Mouse (Mus musculus) CH12.LX (cell line): ENCODE data around the gene 3110021N24Rik. TPM values are rescaled to one million over a fixed set of nuclear protein-coding genes. Genes with fewer than 3 reads are reported as not detected.

Experiments
- DNase-seq: peaks from one replicate; pipeline ENCODE4 v3.0.0-alpha.2; 2013; ENCODE audit errors: extremely low read depth
- H3K27ac ChIP-seq: 2 replicates; pipeline ENCODE4 v1.5.1; 2012; ENCODE audit warnings: low read depth, mild to moderate bottlenecking, control low read depth, moderate library complexity; ENCODE audit not compliant: insufficient read depth
- H3K27me3 ChIP-seq: replicated peaks from 2 replicates; pipeline ENCODE3; 2012; ENCODE audit warnings: inconsistent platforms
- H3K36me3 ChIP-seq, 2 experiments: replicated peaks in 1 of 2; 2 replicates each; pipeline versions ENCODE3 to v1.6.1; 2012; ENCODE audit warnings: inconsistent platforms in 1 of 2, low read length in 1 of 2, mild to moderate bottlenecking in 1 of 2, mixed read lengths in 1 of 2, moderate library complexity in 1 of 2; ENCODE audit not compliant: control insufficient read depth in 1 of 2, insufficient read depth in 1 of 2
- H3K4me1 ChIP-seq, 2 experiments: 2 replicates each; pipeline ENCODE4 v1.6.1; 2012; ENCODE audit warnings: inconsistent platforms in 1 of 2, moderate library complexity in 1 of 2; ENCODE audit not compliant: insufficient read depth in 2 of 2, control insufficient read depth in 1 of 2
- H3K4me2 ChIP-seq: 2 replicates; pipeline ENCODE4 v1.6.1; 2012; ENCODE audit warnings: low read depth, mild to moderate bottlenecking, control low read depth; ENCODE audit not compliant: poor library complexity, insufficient read depth, severe bottlenecking
- H3K4me3 ChIP-seq, 3 experiments: fragments of 150-350 bp in 1 of 3; sonication (generic) in 1 of 3; replicated peaks in 1 of 3; 2 replicates each; pipeline versions ENCODE3 to v1.5.1; 2011 to 2012; ENCODE audit warnings: low read depth in 2 of 3, low read length in 2 of 3, mild to moderate bottlenecking in 2 of 3, moderate library complexity in 2 of 3, control low read depth in 1 of 3, improper control_type of control experiment in 1 of 3, inconsistent platforms in 1 of 3, mixed read lengths in 1 of 3; ENCODE audit not compliant: poor library complexity in 1 of 3
- H3K79me2 ChIP-seq: replicated peaks from 2 replicates; pipeline ENCODE4 v1.6.1; 2012; ENCODE audit warnings: mild to moderate bottlenecking, moderate library complexity; ENCODE audit not compliant: control insufficient read depth, poor library complexity, insufficient read depth, severe bottlenecking; ENCODE audit errors: extremely low read depth
- H3K9ac ChIP-seq: 2 replicates; pipeline ENCODE4 v1.6.1; 2012; ENCODE audit warnings: low read depth, mild to moderate bottlenecking, control low read depth, moderate library complexity; ENCODE audit not compliant: insufficient read depth
- H3K9me3 ChIP-seq: replicated peaks from 2 replicates; pipeline ENCODE3; 2012; ENCODE audit warnings: low read length, inconsistent platforms, mixed read lengths
- BHLHE40 ChIP-seq: IDR thresholded peaks from 2 replicates; pipeline ENCODE4 v1.6.1; 2011; ENCODE audit warnings: mild to moderate bottlenecking, low read depth, low read length, improper control_type of control experiment
- E2F4 ChIP-seq: IDR thresholded peaks from 2 replicates; pipeline ENCODE4 v1.6.1; 2011; ENCODE audit warnings: low read depth, low read length, improper control_type of control experiment; ENCODE audit not compliant: insufficient replicate concordance
- ELF1 ChIP-seq: IDR thresholded peaks from 2 replicates; pipeline ENCODE4 v1.6.1; 2014; ENCODE audit warnings: low read depth, mild to moderate bottlenecking, inconsistent platforms, low read length, improper control_type of control experiment
- EP300 ChIP-seq: IDR thresholded peaks from 2 replicates; pipeline ENCODE4 v1.6.1; 2011; ENCODE audit warnings: low read length, improper control_type of control experiment
- ETS1 ChIP-seq: conservative IDR thresholded peaks from 2 replicates; pipeline ENCODE4 v1.6.1; 2012; ENCODE audit warnings: low read depth, mild to moderate bottlenecking, inconsistent platforms, low read length, improper control_type of control experiment, moderate library complexity
- IRF4 ChIP-seq: IDR thresholded peaks from 2 replicates; pipeline ENCODE4 v1.6.1; 2014; ENCODE audit warnings: low read depth, mild to moderate bottlenecking, inconsistent platforms, low read length, improper control_type of control experiment
- JUN ChIP-seq: IDR thresholded peaks from 2 replicates; pipeline ENCODE4 v1.6.1; 2011; ENCODE audit warnings: low read depth, mild to moderate bottlenecking, low read length, improper control_type of control experiment, moderate library complexity; ENCODE audit not compliant: insufficient read depth
- JUND ChIP-seq: conservative IDR thresholded peaks from 2 replicates; pipeline ENCODE4 v1.6.1; 2011; ENCODE audit warnings: low read depth, low read length, improper control_type of control experiment
- MAZ ChIP-seq: IDR thresholded peaks from 2 replicates; pipeline ENCODE4 v1.6.1; 2012; ENCODE audit warnings: low read depth, mild to moderate bottlenecking, inconsistent platforms, low read length, improper control_type of control experiment, moderate library complexity
- MYC ChIP-seq: IDR thresholded peaks from 2 replicates; pipeline ENCODE4 v1.6.1; 2011; ENCODE audit warnings: low read depth, mild to moderate bottlenecking, improper control_type of control experiment, low read length
- NELFE ChIP-seq: IDR thresholded peaks from 2 replicates; pipeline ENCODE4 v1.6.1; 2011; ENCODE audit warnings: low read depth, low read length, improper control_type of control experiment
- POLR2A ChIP-seq: IDR thresholded peaks from 2 replicates; pipeline ENCODE4 v1.6.1; 2011; ENCODE audit warnings: low read depth, mild to moderate bottlenecking, improper control_type of control experiment, low read length
- RAD21 ChIP-seq: IDR thresholded peaks from 2 replicates; pipeline ENCODE4 v1.6.1; 2011; ENCODE audit warnings: low read depth, mild to moderate bottlenecking, low read length, improper control_type of control experiment, moderate library complexity
- RCOR1 ChIP-seq: conservative IDR thresholded peaks from 2 replicates; pipeline ENCODE4 v1.6.1; 2012; ENCODE audit warnings: low read depth, mild to moderate bottlenecking, inconsistent platforms, low read length, improper control_type of control experiment
- SIN3A ChIP-seq: IDR thresholded peaks from 2 replicates; pipeline ENCODE4 v1.6.1; 2012; ENCODE audit warnings: low read length, improper control_type of control experiment, inconsistent platforms
- USF2 ChIP-seq: conservative IDR thresholded peaks from 2 replicates; pipeline ENCODE4 v1.6.1; 2011; ENCODE audit warnings: low read depth, low read length, improper control_type of control experiment
- ZMIZ1 ChIP-seq: IDR thresholded peaks from 2 replicates; pipeline ENCODE4 v1.6.1; 2012; ENCODE audit warnings: low read depth, mild to moderate bottlenecking, inconsistent platforms, low read length, improper control_type of control experiment
- ZNF384 ChIP-seq: IDR thresholded peaks from 2 replicates; pipeline ENCODE4 v1.6.1; 2012; ENCODE audit warnings: low read depth, low read length, improper control_type of control experiment, inconsistent platforms
- dilution Hi-C: fragments of 300-500 bp; cut with MboI; formaldehyde crosslinking; loops from 2 replicates; pipeline ENCODE4 v1.14.3; 2020; ENCODE audit warnings: low sequenced_read_pairs; ENCODE audit not compliant: extremely low pct_unique_long_range_greater_than_20kb, extremely low pct_ligation_motif_present
- in situ Hi-C: fragments of 300-500 bp; cut with MboI; formaldehyde crosslinking; loops from 3 replicates; pipeline ENCODE4 v1.14.3; 2019; ENCODE audit warnings: low sequenced_read_pairs, low pct_ligation_motif_present, low pct_unique_long_range_greater_than_20kb, mixed read lengths
- polyA plus RNA-seq: library from polyadenylated mRNA; unstranded; fragments of >175 nt; gene quantifications from 2 replicates; pipeline ENCODE4 v1.2.1, GENCODE M21; 2012; ENCODE audit warnings: low read depth; ENCODE audit not compliant: insufficient read length
- total RNA-seq, 2 experiments: library from RNA; depleted of rRNA; stranded (reverse); fragments of 300-350 nt in 1 of 2; fragments of >200 nt in 1 of 2; gene quantifications; 2 replicates each; pipeline ENCODE4 v1.2.3; 2012 to 2014

The 3110021N24Rik gene
- total RNA-seq (2012; rRNA removed), result 0.13 and 0.17 TPM in 2 replicates
- not detected in 2 replicates for total RNA-seq (2014; rRNA removed)
- not detected in 2 replicates for polyA plus RNA-seq

DNA sequence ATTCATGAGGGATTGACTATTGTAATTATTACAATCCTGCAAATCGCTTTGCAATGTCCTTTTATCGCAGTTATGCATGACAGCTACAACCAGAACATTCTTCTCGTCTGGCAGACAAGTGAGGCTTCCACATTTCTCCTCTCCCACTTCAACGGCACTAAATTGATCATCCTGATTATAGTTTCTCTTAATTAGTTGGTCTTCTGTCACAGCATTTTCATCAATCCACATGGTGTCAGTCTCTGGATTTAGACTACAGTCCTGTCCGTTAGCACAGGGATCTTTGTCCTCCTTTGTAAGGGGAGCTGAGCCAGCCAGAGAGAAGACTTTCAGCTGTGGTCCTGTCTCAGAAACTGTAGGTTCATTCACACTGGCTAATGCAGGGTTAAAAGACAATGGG lies at the start of gene 3110021N24Rik:
Gene 3110021N24Rik (plus strand): TSS at position 301 of the 400 bp plus-strand sequence.
- no peak within 1 kb of the TSS for H3K9ac ChIP-seq
- no peaks in the 10 kb centered on the region for H3K79me2 ChIP-seq
- in situ Hi-C loops, result no loop called here
- H3K4me2 ChIP-seq, result no peak within 1 kb of the TSS
- no peaks in the 10 kb centered on the region for H3K4me1 ChIP-seq
- dilution Hi-C loops, result no loop called here
- H3K27ac ChIP-seq, result no peak within 1 kb of the TSS
- DNase-seq, result no peak
- no peak within 1 kb of the TSS for H3K4me3 ChIP-seq
- no peak for TF ChIP-seq NELFE
- TF ChIP-seq ETS1, result no peak
- no peak for TF ChIP-seq BHLHE40
- TF ChIP-seq RCOR1, result no peak
- TF ChIP-seq JUND, result no peak
- no peak for TF ChIP-seq RAD21
- no peak for TF ChIP-seq SIN3A
- TF ChIP-seq ZMIZ1, result no peak
- no peak for TF ChIP-seq ZNF384
- no peak for TF ChIP-seq IRF4
- TF ChIP-seq USF2, result no peak
- TF ChIP-seq E2F4, result no peak
- H3K36me3 ChIP-seq, result no peaks in the 10 kb centered on the region
- H3K9me3 ChIP-seq, result no peaks in the 10 kb centered on the region
- H3K27me3 ChIP-seq, result no peaks in the 10 kb centered on the region

DNA sequence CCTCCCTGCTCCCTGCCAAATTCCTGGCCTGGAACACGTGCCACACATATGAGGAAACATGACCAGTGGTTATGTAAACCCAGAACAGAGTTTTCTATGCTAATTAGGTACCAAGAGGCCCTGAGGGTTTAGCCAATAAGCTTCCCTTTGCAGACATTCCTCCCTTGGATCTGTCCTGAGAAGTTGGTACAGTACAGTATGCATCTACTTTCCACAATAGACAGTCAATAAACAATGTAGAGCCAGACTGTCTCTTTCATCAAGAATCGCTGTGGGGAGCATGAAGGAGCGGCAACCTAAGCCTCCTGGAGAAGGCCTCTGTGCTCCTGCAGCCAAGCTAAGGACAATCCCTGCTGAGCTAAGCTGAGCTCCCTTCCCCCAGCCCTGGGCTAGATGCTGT lies 33.3 kb upstream of the 3110021N24Rik start:
- Histone ChIP-seq H3K4me3 (no peak overlapping the region), H3K79me2 (no peaks in the 10 kb centered on the region), H3K27ac (no peak overlapping the region), H3K9me3 (no peaks in the 10 kb centered on the region), H3K4me1 (no peaks in the 10 kb centered on the region), H3K27me3 (no peaks in the 10 kb centered on the region), H3K9ac (no peak overlapping the region), H3K4me2 (no peak overlapping the region)
- dilution Hi-C loops, result no loop called here
- TF ChIP-seq JUN (no peak), JUND (no peak), RAD21 (no peak), EP300 (no peak), MYC (no peak), BHLHE40 (no peak), ZNF384 (no peak), MAZ (no peak), ELF1 (no peak), POLR2A (no peak), USF2 (no peak)
- TF ChIP-seq, all 38 proteins: peak for 0
- H3K36me3 ChIP-seq, result no peaks in the 10 kb centered on the region
- DNase-seq, result no peak
- in situ Hi-C loops, result no loop called here
